Mouse (Mus musculus) MEL (cell line): ENCODE results near the gene Ankrd36. TPM values are rescaled to one million over a fixed set of nuclear protein-coding genes. Genes with fewer than 3 reads are reported as not detected.

Experiments used
- DNase-seq: peaks from one replicate; pipeline ENCODE4 v3.0.0; 2011; ENCODE audit warnings: low read depth, low spot score
- H3K27ac ChIP-seq: 2 replicates; pipeline ENCODE4 v1.5.1; 2012; ENCODE audit warnings: low read depth, mild to moderate bottlenecking, control low read depth, low read length, moderate library complexity; ENCODE audit not compliant: control insufficient read depth
- H3K27me3 ChIP-seq, 2 experiments: fragments of 150-350 bp in 1 of 2; sonication (generic) in 1 of 2; 2 replicates each; pipeline ENCODE4 v1.6.1; 2012; ENCODE audit warnings: low read length in 2 of 2, mild to moderate bottlenecking in 2 of 2, improper control_type of control experiment in 1 of 2, moderate library complexity in 1 of 2; ENCODE audit not compliant: insufficient read depth in 2 of 2, control insufficient read depth in 1 of 2
- H3K36me3 ChIP-seq, 2 experiments: 2 replicates each; pipeline ENCODE4 v1.6.1; 2012 to 2014; ENCODE audit warnings: low read length in 2 of 2, improper control_type of control experiment in 1 of 2, inconsistent platforms in 1 of 2, mild to moderate bottlenecking in 1 of 2; ENCODE audit not compliant: insufficient read depth in 2 of 2, control insufficient read depth in 1 of 2
- H3K4me1 ChIP-seq, 2 experiments: fragments of 150-350 bp in 1 of 2; sonication (generic) in 1 of 2; 2 replicates each; pipeline ENCODE4 v1.6.1; 2012; ENCODE audit warnings: low read length in 2 of 2, improper control_type of control experiment in 1 of 2, mild to moderate bottlenecking in 1 of 2; ENCODE audit not compliant: insufficient read depth in 2 of 2, control insufficient read depth in 1 of 2
- H3K4me3 ChIP-seq, 2 experiments: fragments of 150-350 bp in 1 of 2; sonication (generic) in 1 of 2; 2 replicates each; pipeline ENCODE4 v1.5.1; 2012; ENCODE audit warnings: low read depth in 2 of 2, low read length in 2 of 2, mild to moderate bottlenecking in 2 of 2, moderate library complexity in 2 of 2, control low read depth in 1 of 2, improper control_type of control experiment in 1 of 2; ENCODE audit not compliant: control insufficient read depth in 1 of 2, insufficient read depth in 1 of 2
- H3K79me2 ChIP-seq: 2 replicates; pipeline ENCODE4 v1.6.1; 2012; ENCODE audit warnings: mild to moderate bottlenecking, low read length, moderate library complexity; ENCODE audit not compliant: control insufficient read depth, poor library complexity, insufficient read depth
- H3K9ac ChIP-seq: 2 replicates; pipeline ENCODE4 v1.6.1; 2012; ENCODE audit warnings: low read depth, mild to moderate bottlenecking, control low read depth, low read length, moderate library complexity; ENCODE audit not compliant: control insufficient read depth, poor library complexity, severe bottlenecking
- H3K9me3 ChIP-seq: fragments of 150-350 bp; sonication (generic); replicated peaks from 2 replicates; pipeline ENCODE4 v1.6.1; 2012; ENCODE audit warnings: mild to moderate bottlenecking, low read length, improper control_type of control experiment, moderate library complexity; ENCODE audit not compliant: insufficient read depth
- CTCF ChIP-seq, 3 experiments: IDR thresholded peaks in 2 of 3; conservative IDR thresholded peaks in 1 of 3; 2 replicates each; pipeline ENCODE4 v1.5.1; 2011 to 2012; ENCODE audit warnings: low read length in 3 of 3, low read depth in 2 of 3, mild to moderate bottlenecking in 2 of 3, improper control_type of control experiment in 1 of 3, inconsistent platforms in 1 of 3, mixed read lengths in 1 of 3, moderate library complexity in 1 of 3; ENCODE audit not compliant: control insufficient read depth in 1 of 3, insufficient read depth in 1 of 3, poor library complexity in 1 of 3, severe bottlenecking in 1 of 3
- ELF1 ChIP-seq: IDR thresholded peaks from 2 replicates; pipeline ENCODE4 v1.6.1; 2014; ENCODE audit warnings: low read depth, mild to moderate bottlenecking, inconsistent platforms, low read length, improper control_type of control experiment, moderate library complexity
- GABPA ChIP-seq: IDR thresholded peaks from 2 replicates; pipeline ENCODE4 v1.6.1; 2012; ENCODE audit warnings: low read depth, mild to moderate bottlenecking, inconsistent platforms, low read length, improper control_type of control experiment, moderate library complexity
- GATA1 ChIP-seq: IDR thresholded peaks from 2 replicates; pipeline ENCODE4 v1.6.1; 2011; ENCODE audit warnings: low read depth, low read length, improper control_type of control experiment
- HCFC1 ChIP-seq: IDR thresholded peaks from 2 replicates; pipeline ENCODE4 v1.6.1; 2012; ENCODE audit warnings: low read depth, mild to moderate bottlenecking, inconsistent platforms, low read length, improper control_type of control experiment, moderate library complexity
- MAFK ChIP-seq: IDR thresholded peaks from 2 replicates; pipeline ENCODE4 v1.6.1; 2011; ENCODE audit warnings: low read depth, mild to moderate bottlenecking, low read length, improper control_type of control experiment, borderline replicate concordance
- MAZ ChIP-seq: IDR thresholded peaks from 2 replicates; pipeline ENCODE4 v1.6.1; 2012; ENCODE audit warnings: low read depth, mild to moderate bottlenecking, inconsistent platforms, low read length, improper control_type of control experiment
- MYB ChIP-seq: IDR thresholded peaks from 2 replicates; pipeline ENCODE4 v1.6.1; 2011; ENCODE audit warnings: mild to moderate bottlenecking, low read depth, low read length, improper control_type of control experiment
- MYC ChIP-seq: IDR thresholded peaks from 2 replicates; pipeline ENCODE4 v1.6.1; 2011; ENCODE audit warnings: low read depth, mild to moderate bottlenecking, low read length, improper control_type of control experiment, moderate library complexity
- NELFE ChIP-seq: IDR thresholded peaks from 2 replicates; pipeline ENCODE4 v1.6.1; 2011; ENCODE audit warnings: low read depth, low read length, improper control_type of control experiment
- NRF1 ChIP-seq: IDR thresholded peaks from 2 replicates; pipeline ENCODE4 v1.6.1; 2014; ENCODE audit warnings: low read depth, mild to moderate bottlenecking, inconsistent platforms, low read length, improper control_type of control experiment, moderate library complexity; ENCODE audit not compliant: poor library complexity, insufficient read depth, severe bottlenecking
- POLR2A ChIP-seq, 2 experiments: IDR thresholded peaks; 2 replicates each; pipeline ENCODE4 v1.6.1; 2011 to 2012; ENCODE audit warnings: low read length in 2 of 2, mild to moderate bottlenecking in 2 of 2, control low read depth in 1 of 2, improper control_type of control experiment in 1 of 2, low read depth in 1 of 2, moderate library complexity in 1 of 2; ENCODE audit not compliant: control insufficient read depth in 1 of 2, insufficient read depth in 1 of 2, poor library complexity in 1 of 2
- POLR2AphosphoS2 ChIP-seq: IDR thresholded peaks from 2 replicates; pipeline ENCODE4 v1.6.1; 2011; ENCODE audit warnings: low read length, improper control_type of control experiment
- SIN3A ChIP-seq: IDR thresholded peaks from 2 replicates; pipeline ENCODE4 v1.6.1; 2012; ENCODE audit warnings: low read length, improper control_type of control experiment, inconsistent platforms
- SMC3 ChIP-seq: IDR thresholded peaks from 2 replicates; pipeline ENCODE4 v1.6.1; 2011; ENCODE audit warnings: low read depth, low read length, improper control_type of control experiment
- USF1 ChIP-seq: IDR thresholded peaks from 2 replicates; pipeline ENCODE4 v1.6.1; 2014; ENCODE audit warnings: low read depth, mild to moderate bottlenecking, inconsistent platforms, low read length, improper control_type of control experiment, moderate library complexity
- USF2 ChIP-seq, 2 experiments: IDR thresholded peaks; 2 replicates each; pipeline ENCODE4 v1.6.1; 2011 to 2012; ENCODE audit warnings: improper control_type of control experiment in 2 of 2, low read length in 2 of 2, borderline replicate concordance in 1 of 2, inconsistent platforms in 1 of 2, low read depth in 1 of 2, mild to moderate bottlenecking in 1 of 2; ENCODE audit not compliant: insufficient read depth in 1 of 2
- ZMIZ1 ChIP-seq: IDR thresholded peaks from 2 replicates; pipeline ENCODE4 v1.6.1; 2012; ENCODE audit warnings: low read depth, mild to moderate bottlenecking, inconsistent platforms, low read length, improper control_type of control experiment, moderate library complexity
- ZNF384 ChIP-seq: IDR thresholded peaks from 2 replicates; pipeline ENCODE4 v1.6.1; 2012; ENCODE audit warnings: low read depth, mild to moderate bottlenecking, inconsistent platforms, low read length, improper control_type of control experiment
- polyA plus RNA-seq, 2 experiments: library from polyadenylated mRNA; stranded (reverse) in 1 of 2; unstranded in 1 of 2; fragments of >175 nt in 1 of 2; fragments of >200 nt in 1 of 2; gene quantifications; 2 replicates each; pipeline versions ENCODE4 v1.2.1 to v1.2.4; 2012; ENCODE audit warnings: low replicate concordance in 2 of 2, low read depth in 1 of 2; ENCODE audit not compliant: insufficient read length in 2 of 2, insufficient read depth in 1 of 2, missing spikeins in 1 of 2
- total RNA-seq: library from RNA; depleted of rRNA; stranded (reverse); fragments of 300-350 nt; gene quantifications from 2 replicates; pipeline ENCODE4 v1.2.3, GENCODE M21; 2012

The Ankrd36 gene
- total and polyA plus RNA-seq, 3 experiments: 3.2 to 3.4 TPM; not detected in 1

DNA sequence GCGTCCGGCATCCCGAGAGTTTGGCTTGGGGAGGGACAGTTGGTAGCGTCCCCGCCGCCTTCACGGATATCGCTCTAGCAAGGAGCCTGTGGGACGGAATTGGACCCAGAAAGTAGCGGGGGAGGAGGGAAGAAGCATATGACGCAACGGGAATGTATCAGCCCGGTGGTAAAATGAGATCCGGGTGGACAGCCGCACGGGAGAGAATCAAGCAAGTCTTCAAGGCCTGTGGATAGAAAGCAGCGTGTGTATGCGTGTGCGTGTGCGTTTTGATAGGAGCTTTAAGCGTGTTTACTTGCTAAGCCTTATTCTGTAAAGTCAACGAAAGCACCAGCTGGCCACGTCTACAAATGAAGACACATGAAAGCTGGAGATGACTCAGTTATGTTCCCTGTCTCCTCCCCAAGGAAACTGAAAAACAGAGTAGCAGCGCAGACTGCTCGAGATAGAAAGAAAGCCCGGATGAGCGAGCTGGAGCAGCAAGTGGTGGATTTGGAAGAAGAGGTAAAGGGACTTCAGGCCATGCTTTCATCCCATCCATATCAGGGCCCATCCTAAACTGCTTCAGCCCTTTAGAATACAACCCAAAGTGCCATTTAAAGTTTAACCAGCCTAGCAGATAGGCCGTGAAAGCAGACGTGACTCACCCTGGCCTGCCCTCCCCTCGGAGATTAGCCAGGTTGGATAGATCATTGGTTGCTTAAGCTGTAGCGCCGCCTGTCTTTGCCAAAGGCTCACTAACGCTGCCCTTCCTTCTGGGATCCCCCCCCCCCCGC, 47.8 kb upstream of the Ankrd36 start (continued):
- TF ChIP-seq GATA1 (peak; percentile 51; the same call in 1 of the 2 replicates), MYB (peak; percentile 5; the same call in 1 of the 2 replicates), ELF1 (no peak), MAZ (peak; percentile 85), ZNF384 (no peak), MYC (peak; percentile 89), CTCF (IDR thresholded peaks at IDR 0.05 in 2 of 3, conservative IDR thresholded peaks at IDR 0.05 in 1 of 3; ENCODE audit: control insufficient read depth in 1 of 3, insufficient read depth in 1 of 3, low read depth in 2 of 3, low read length in 3 of 3, poor library complexity in 1 of 3, severe bottlenecking in 1 of 3) (peak in 2 of 3 experiments; percentile 59 to 70; a peak in 5 of 6 replicates), POLR2AphosphoS2 (no peak; the same call in 1 of the 2 replicates), SMC3 (peak; percentile 33; the same call in 1 of the 2 replicates), NELFE (peak; percentile 63), GABPA (no peak), USF2 (IDR thresholded peaks at IDR 0.05; ENCODE audit: borderline replicate concordance in 1 of 2, insufficient read depth in 1 of 2, low read depth in 1 of 2, low read length in 2 of 2) (no peak), NRF1 (peak; percentile 29; the same call in 1 of the 2 replicates), ZMIZ1 (no peak), SIN3A (peak; percentile 93), POLR2A (IDR thresholded peaks at IDR 0.05; ENCODE audit: control insufficient read depth in 1 of 2, insufficient read depth in 1 of 2, low read depth in 1 of 2, low read length in 2 of 2, poor library complexity in 1 of 2) (peak; percentile 58 to 59; a peak in 3 of 4 replicates), HCFC1 (peak; percentile 53), USF1 (peak; percentile 37; the same call in 1 of the 2 replicates)

DNA sequence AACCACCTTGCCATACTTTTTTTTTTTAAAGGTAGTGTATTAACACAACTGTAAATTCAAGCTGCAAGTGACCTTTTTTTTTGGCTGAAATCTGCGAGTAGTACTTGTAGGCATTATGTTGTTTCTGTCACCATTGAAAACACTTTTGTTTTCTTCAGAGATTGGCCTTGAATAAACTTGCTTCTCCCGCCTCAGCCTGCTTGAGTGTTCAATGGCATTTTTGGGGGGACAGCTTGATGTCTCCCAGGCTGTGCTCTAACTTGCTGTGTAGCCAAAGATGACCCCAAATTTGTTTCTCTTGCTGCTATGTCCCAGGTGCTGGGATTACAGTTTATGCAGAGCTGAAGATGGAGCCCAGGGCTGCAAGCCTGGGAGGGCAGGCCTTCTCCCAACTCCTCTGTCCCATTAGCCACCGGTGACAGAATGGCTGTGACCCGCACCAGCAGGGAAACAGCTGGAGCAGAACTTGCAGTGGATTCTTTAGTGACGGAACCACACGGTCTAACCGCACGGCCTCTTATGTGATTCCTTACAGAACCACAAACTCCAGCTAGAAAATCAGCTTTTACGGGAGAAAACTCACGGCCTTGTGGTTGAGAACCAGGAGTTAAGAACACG, 46.6 kb upstream of the Ankrd36 start:
- Histone ChIP-seq H3K27ac (no peak overlapping the region), H3K79me2 (peaks cover 33% of the 10 kb centered on the region), H3K9me3 (no peaks in the 10 kb centered on the region), H3K36me3 (peaks cover 26 to 38% of the 10 kb centered on the region in 2 experiments), H3K4me1 (peaks cover 7 to 14% of the 10 kb centered on the region in 2 experiments; a peak in 3 of 4 replicates), H3K27me3 (no peaks in the 10 kb centered on the region), H3K9ac (peak overlapping the region; percentile 43), H3K4me3 (peak overlapping the region in 1 of 2 experiments; percentile 98; a peak in 2 of 4 replicates)
- TF ChIP-seq MAFK (no peak), POLR2A (IDR thresholded peaks at IDR 0.05; ENCODE audit: control insufficient read depth in 1 of 2, insufficient read depth in 1 of 2, low read depth in 1 of 2, low read length in 2 of 2, poor library complexity in 1 of 2) (0 out of 4 replicates have a peak, but pooled peaks of 1 of the 2 experiments have one; percentile 28)
- DNase-seq: no peak
